In genomic region chr11:100618761-100619484, GRCm38 (mm10) we compare ENCODE assay signal across 8 mouse cellular contexts. TPM values are rescaled to one million over a fixed set of nuclear protein-coding genes. Genes with fewer than 3 reads are reported as not detected.
DNase-seq lines count a peak whose midpoint lies in the region; ATAC-seq and TF ChIP-seq lines count a peak whose summit lies in the region.

TSS of gene Nkiras2 (plus strand) at chr11:100619244.

- H3K4me2 ChIP-seq in intestine, embryonic 16.5 days (ENCODE audit: low read depth, low read length) = peak within 1 kb of the TSS; percentile 85
- H3K4me2 ChIP-seq in limb, embryonic 11.5 days (ENCODE audit: low read depth, severe bottlenecking) = peak within 1 kb of the TSS; percentile 87
- peak within 1 kb of the TSS; percentile 88 for H3K4me2 ChIP-seq in midbrain, embryonic 12.5 days (replicated peaks)

- intact Hi-C loops in gastrocnemius, postnatal 36 days (cut with DNase I) = no loop called here

- peak within 1 kb of the TSS; percentile 66 for H3K27ac ChIP-seq in cortical plate, adult 2 months (ENCODE audit: insufficient read depth, low read length)
- peak within 1 kb of the TSS; percentile 96 for H3K27ac ChIP-seq in intestine, embryonic 16.5 days (ENCODE audit: low read length)
- peak within 1 kb of the TSS; percentile 73 for H3K27ac ChIP-seq in limb, embryonic 11.5 days (replicated peaks; ENCODE audit: low read depth, low read length)
- peak within 1 kb of the TSS; percentile 90 for H3K27ac ChIP-seq in midbrain, embryonic 12.5 days (replicated peaks)

- H3K9me3 ChIP-seq in intestine, embryonic 16.5 days (ENCODE audit: control insufficient read depth, low read length) = no peaks in the 10 kb centered on the region
- H3K9me3 ChIP-seq in limb, embryonic 11.5 days (ENCODE audit: control insufficient read depth, low read length) = no peaks in the 10 kb centered on the region
- no peaks in the 10 kb centered on the region for H3K9me3 ChIP-seq in midbrain, embryonic 12.5 days

- peak within 1 kb of the TSS; percentile 96 for H3K9ac ChIP-seq in intestine, embryonic 16.5 days (ENCODE audit: low read depth, low read length)
- H3K9ac ChIP-seq in limb, embryonic 11.5 days (ENCODE audit: low read length) = peak within 1 kb of the TSS; percentile 76
- peak within 1 kb of the TSS; percentile 84 for H3K9ac ChIP-seq in midbrain, embryonic 12.5 days (replicated peaks)

- H3K27me3 ChIP-seq in intestine, embryonic 16.5 days (replicated peaks; ENCODE audit: control insufficient read depth, insufficient read depth, low read length) = no peaks in the 10 kb centered on the region
- no peaks in the 10 kb centered on the region for H3K27me3 ChIP-seq in limb, embryonic 11.5 days (ENCODE audit: control insufficient read depth, insufficient read depth, low read length)
- H3K27me3 ChIP-seq in midbrain, embryonic 12.5 days = no peaks in the 10 kb centered on the region

- TF ChIP-seq CTCF in cortical plate, adult 2 months (IDR thresholded peaks at IDR 0.05; ENCODE audit: extremely low read depth, insufficient read depth, low read length) = no peak

- peak; percentile 64 for ATAC-seq in intestine, embryonic 16.5 days
- ATAC-seq in limb, embryonic 11.5 days (ENCODE audit: insufficient number of reproducible peaks, low FRiP score, low TSS enrichment, low read depth) = peak; percentile 36
- ATAC-seq in midbrain, embryonic 12.5 days (ENCODE audit: low FRiP score, low read depth) = peak; percentile 72

- H3K36me3 ChIP-seq in intestine, embryonic 16.5 days (ENCODE audit: control insufficient read depth, insufficient read depth, low read length) = no peaks in the 10 kb centered on the region
- no peaks in the 10 kb centered on the region for H3K36me3 ChIP-seq in limb, embryonic 11.5 days (ENCODE audit: control insufficient read depth, insufficient read depth, low read length)
- 0 out of 2 replicates have a peak, but pooled peaks cover 5% of the 10 kb centered on the region for H3K36me3 ChIP-seq in midbrain, embryonic 12.5 days

- H3K4me1 ChIP-seq in cortical plate, adult 2 months (ENCODE audit: control insufficient read depth, insufficient read depth, low read length) = peaks cover 1% of the 10 kb centered on the region; the same call in 1 of the 2 replicates
- H3K4me1 ChIP-seq in intestine, embryonic 16.5 days (ENCODE audit: control insufficient read depth, insufficient read depth, low read length) = peaks cover 20% of the 10 kb centered on the region
- peaks cover 16% of the 10 kb centered on the region for H3K4me1 ChIP-seq in limb, embryonic 11.5 days (ENCODE audit: control insufficient read depth, insufficient read depth, low read length)
- H3K4me1 ChIP-seq in midbrain, embryonic 12.5 days = peaks cover 27% of the 10 kb centered on the region

- under 1% methylated on average over 36 of the region's 36 CpGs for WGBS in intestine, embryonic 16.5 days
- 0% methylated on average over 33 of the region's 36 CpGs for WGBS in limb, embryonic 11.5 days
- under 1% methylated on average over 36 of the region's 36 CpGs for WGBS in midbrain, embryonic 12.5 days

- H3K4me3 ChIP-seq in cortical plate, adult 2 months (ENCODE audit: insufficient read depth, low read length) = peak within 1 kb of the TSS; percentile 86
- peak within 1 kb of the TSS; percentile 94 for H3K4me3 ChIP-seq in intestine, embryonic 16.5 days (ENCODE audit: low read length)
- H3K4me3 ChIP-seq in limb, embryonic 11.5 days (ENCODE audit: low read depth, low read length) = peak within 1 kb of the TSS; percentile 67
- H3K4me3 ChIP-seq in midbrain, embryonic 12.5 days = peak within 1 kb of the TSS; percentile 73

- DNase-seq in cerebellum, postnatal 25 days = peak; percentile 44 to 60
- DNase-seq in cerebellum, adult 11-12 months = no peak
- DNase-seq in gastrocnemius, postnatal 36 days = peak in 1 of 2 experiments; percentile 48
- DNase-seq in limb, embryonic 11.5 days (ENCODE audit: low spot score) = peak; percentile 79
- DNase-seq in spleen, postnatal 36 days (ENCODE audit: low spot score in 2 of 2) = peak; percentile 82

- TF ChIP-seq POLR2A in cortical plate, adult 2 months (IDR thresholded peaks at IDR 0.05; ENCODE audit: extremely low read depth, insufficient read depth, low read length) = no peak

RNA-seq across cellular contexts. Expression of gene Nkiras2, which starts in this region (rescaled TPM):
- 19.6 and 20.9 TPM in 2 replicates for polyA plus RNA-seq in cortical plate, adult 2 months (2012; rRNA removed)
- 10 to 100 TPM; 18.6 to 19.1 TPM for total RNA-seq in gastrocnemius, postnatal 36 days (2021)
- polyA plus RNA-seq in intestine, embryonic 16.5 days (2015; fragmentation: Nextera tagmentation; extraction: Ambion mirVana) = 80.8 and 83.6 TPM in 2 replicates
- 80.9 and 90.2 TPM in 2 replicates for polyA plus RNA-seq in limb, embryonic 11.5 days (2014; fragmentation: Nextera tagmentation; extraction: Ambion mirVana)
- 101 and 103 TPM in 2 replicates for polyA plus RNA-seq in midbrain, embryonic 12.5 days (2016; fragmentation: Nextera tagmentation; extraction: Ambion mirVana)
